Comparison of ENCODE assay signal across 12 mouse cellular contexts in the genomic region with DNA sequence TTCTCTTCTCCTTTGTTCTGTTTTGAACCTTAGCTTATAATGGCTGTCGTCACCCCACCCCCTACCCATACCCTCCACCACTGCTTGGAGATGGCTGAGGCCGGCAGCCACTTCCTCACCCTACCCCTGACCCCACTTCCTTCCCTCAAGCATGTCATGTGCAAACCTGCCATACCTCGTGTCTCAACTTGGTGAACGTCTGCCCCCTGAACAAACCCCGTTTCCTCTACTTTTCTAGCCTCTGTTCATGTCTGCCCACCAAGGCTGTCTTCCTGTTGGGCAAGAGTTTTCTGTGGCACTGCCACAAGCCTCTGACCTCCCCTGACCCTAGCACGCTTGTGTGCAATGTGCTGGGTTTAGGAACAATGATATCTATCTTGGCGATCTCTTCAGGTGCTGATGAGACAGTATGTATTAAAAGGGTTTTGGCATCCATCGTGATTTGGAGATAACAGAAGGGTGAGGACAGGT.
DNase-seq lines count a peak whose midpoint lies in the region; ATAC-seq and TF ChIP-seq lines count a peak whose summit lies in the region.
"Had no signal": no experiment of that assay in that cellular context is flagged by ENCODE, and none has a peak within 500 bp of the region (broad histone marks: within the 10 kb centered on the region; RNA-seq: fewer than 3 reads in every experiment).

No protein-coding gene starts in this region.

- no peak for TF ChIP-seq CTCF in liver, postnatal 0 days (IDR thresholded peaks at IDR 0.05; ENCODE audit: low read depth)

- ATAC-seq in embryonic facial prominence, embryonic 15.5 days (ENCODE audit: insufficient number of reproducible peaks, low FRiP score, low TSS enrichment, low read depth): peak; percentile 60; the same call in 1 of the 2 replicates
- peak; percentile 67 for ATAC-seq in liver, postnatal 0 days

- H3K9me3 ChIP-seq in embryonic facial prominence, embryonic 15.5 days (replicated peaks): no peaks in the 10 kb centered on the region
- H3K9me3 ChIP-seq in embryonic facial prominence, embryonic 10.5 days: no peaks in the 10 kb centered on the region
- H3K9me3 ChIP-seq in liver, postnatal 0 days (ENCODE audit: low read length): no peaks in the 10 kb centered on the region
- no peaks in the 10 kb centered on the region for H3K9me3 ChIP-seq in forebrain, embryonic 10.5 days
- H3K9me3 ChIP-seq: heart, embryonic 13.5 days had no signal

- H3K4me1 ChIP-seq in embryonic facial prominence, embryonic 15.5 days: no peaks in the 10 kb centered on the region
- H3K4me1 ChIP-seq in embryonic facial prominence, embryonic 10.5 days: peaks cover 24% of the 10 kb centered on the region
- peaks cover 8% of the 10 kb centered on the region for H3K4me1 ChIP-seq in liver, postnatal 0 days (ENCODE audit: insufficient read depth)
- H3K4me1 ChIP-seq in forebrain, embryonic 10.5 days: peaks cover 19% of the 10 kb centered on the region

- H3K27ac ChIP-seq in embryonic facial prominence, embryonic 15.5 days (replicated peaks): no peak overlapping the region
- no peak overlapping the region for H3K27ac ChIP-seq in embryonic facial prominence, embryonic 10.5 days (replicated peaks)
- H3K27ac ChIP-seq in liver, postnatal 0 days (ENCODE audit: low read depth): 0 out of 2 replicates have a peak overlapping the region, but pooled peaks have one; percentile 22
- H3K27ac ChIP-seq in forebrain, embryonic 10.5 days: no peak overlapping the region
- H3K27ac ChIP-seq: heart, embryonic 13.5 days; macrophage had no signal

- H3K27me3 ChIP-seq in embryonic facial prominence, embryonic 15.5 days: no peaks in the 10 kb centered on the region
- H3K27me3 ChIP-seq in embryonic facial prominence, embryonic 10.5 days (replicated peaks; ENCODE audit: low read depth, poor library complexity, severe bottlenecking): no peaks in the 10 kb centered on the region
- no peaks in the 10 kb centered on the region for H3K27me3 ChIP-seq in liver, postnatal 0 days (ENCODE audit: insufficient read depth, low read length)
- no peaks in the 10 kb centered on the region for H3K27me3 ChIP-seq in forebrain, embryonic 10.5 days (ENCODE audit: poor library complexity, severe bottlenecking)
- H3K27me3 ChIP-seq: CH12.LX; heart, embryonic 13.5 days had no signal

- H3K4me2 ChIP-seq in embryonic facial prominence, embryonic 15.5 days (replicated peaks): no peak overlapping the region
- H3K4me2 ChIP-seq in liver, postnatal 0 days (ENCODE audit: low read depth, low read length): no peak overlapping the region
- H3K4me2 ChIP-seq: heart, embryonic 13.5 days had no signal

- H3K4me3 ChIP-seq in embryonic facial prominence, embryonic 15.5 days (replicated peaks): no peak overlapping the region
- H3K4me3 ChIP-seq in embryonic facial prominence, embryonic 10.5 days: no peak overlapping the region
- no peak overlapping the region for H3K4me3 ChIP-seq in liver, postnatal 0 days (ENCODE audit: low read depth, low read length)
- no peak overlapping the region for H3K4me3 ChIP-seq in forebrain, embryonic 10.5 days
- H3K4me3 ChIP-seq: heart, embryonic 13.5 days had no signal

- no peaks in the 10 kb centered on the region for H3K36me3 ChIP-seq in embryonic facial prominence, embryonic 15.5 days
- H3K36me3 ChIP-seq in embryonic facial prominence, embryonic 10.5 days (replicated peaks): peaks cover under 1% of the 10 kb centered on the region; the same call in 1 of the 2 replicates
- no peaks in the 10 kb centered on the region; the same call in 1 of the 2 replicates for H3K36me3 ChIP-seq in liver, postnatal 0 days (replicated peaks; ENCODE audit: insufficient read depth, low read length)
- H3K36me3 ChIP-seq in forebrain, embryonic 10.5 days (replicated peaks): peaks cover 2% of the 10 kb centered on the region; the same call in 1 of the 2 replicates

- 60% methylated on average over 8 of the region's 8 CpGs for WGBS in embryonic facial prominence, embryonic 15.5 days
- WGBS in embryonic facial prominence, embryonic 10.5 days: 76% methylated on average over 8 of the region's 8 CpGs
- 46% methylated on average over 8 of the region's 8 CpGs for WGBS in liver, postnatal 0 days (ENCODE audit: insufficient replicate concordance)
- 81% methylated on average over 8 of the region's 8 CpGs for WGBS in forebrain, embryonic 10.5 days

- no peak for TF ChIP-seq EP300 in liver, postnatal 0 days (IDR thresholded peaks at IDR 0.05; ENCODE audit: low read depth)

- no peak for DNase-seq in embryonic facial prominence, embryonic 10.5 days (ENCODE audit: low spot score)
- peak; percentile 71 for DNase-seq in T-cell, adult 2 months (ENCODE audit: low spot score)
- DNase-seq in liver, postnatal 0 days: no peak
- DNase-seq in spleen, postnatal 10 days (ENCODE audit: low spot score in 2 of 2): peak; percentile 18 to 39
- no peak for DNase-seq in forebrain, embryonic 10.5 days (ENCODE audit: extremely low spot score, low spot score)
- DNase-seq in left cerebral cortex, postnatal 4 days: no peak
- no peak for DNase-seq in layer of hippocampus, adult 9-11 months
- DNase-seq: cerebellum, adult 11-12 months had no signal

- intact Hi-C loops in left cerebral cortex, postnatal 4 days (cut with DNase I): no loop called here

- no peak overlapping the region for H3K9ac ChIP-seq in embryonic facial prominence, embryonic 15.5 days
- no peak overlapping the region for H3K9ac ChIP-seq in liver, postnatal 0 days (replicated peaks)
- H3K9ac ChIP-seq: heart, embryonic 13.5 days had no signal

Comparison
In these comparisons a context has a peak if more than half of its experiments do, and no peak if none do; other contexts are left out.
1. DNase-seq: peak in T-cell, adult 2 months (single experiment) and spleen, postnatal 10 days (2 of 2); none in embryonic facial prominence, embryonic 10.5 days (single experiment), liver, postnatal 0 days (single experiment), forebrain, embryonic 10.5 days (single experiment), left cerebral cortex, postnatal 4 days (single experiment) and layer of hippocampus, adult 9-11 months (single experiment).